Mouse (Mus musculus): Measurements from ENCODE around the gene Ptgdr. TPM values are rescaled to one million over a fixed set of nuclear protein-coding genes. Genes with fewer than 3 reads are reported as not detected.
"Not testable (repeated sequence)": the region's sequence is repeated elsewhere in the genome, so short reads cannot be mapped to it uniquely, and the experiment has no call there.

Ptgdr gene
- polyA plus RNA-seq, 1 experiment from 2014 or later: 0.98 TPM

GRCm38 (mm10) chr14:44861161-44861560 is 2.0 kb upstream of the Ptgdr start:
- no peak overlapping the region for H3K4me2 ChIP-seq (replicated peaks; ENCODE audit: low read depth, low read length)
- H3K9me3 ChIP-seq (ENCODE audit: control insufficient read depth, low read depth, low read length): no peaks in the 10 kb centered on the region
- no peak for ATAC-seq (ENCODE audit: insufficient number of reproducible peaks, insufficient read depth, low FRiP score, low read depth)
- WGBS: 55% methylated on average over 3 of the region's 3 CpGs
- 0 out of 2 replicates have a peak, but pooled peaks cover 4% of the 10 kb centered on the region for H3K27me3 ChIP-seq (ENCODE audit: control insufficient read depth, insufficient read depth, low read length)
- H3K4me1 ChIP-seq (ENCODE audit: control insufficient read depth, insufficient read depth, low read length): 0 out of 2 replicates have a peak, but pooled peaks cover 4% of the 10 kb centered on the region
- no peaks in the 10 kb centered on the region for H3K36me3 ChIP-seq (ENCODE audit: control insufficient read depth, insufficient read depth, low read length)
- H3K9ac ChIP-seq (replicated peaks; ENCODE audit: low read depth, low read length): no peak overlapping the region
- H3K4me3 ChIP-seq (ENCODE audit: low read depth, low read length): no peak overlapping the region
- H3K27ac ChIP-seq (ENCODE audit: low read length): no peak overlapping the region

- Histone ChIP-seq H3K4me1 (ENCODE audit: control insufficient read depth, insufficient read depth, low read length) (0 out of 2 replicates have a peak, but pooled peaks cover 4% of the 10 kb centered on the region), H3K4me2 (replicated peaks; ENCODE audit: low read depth, low read length) (peak overlapping the region; percentile 53), H3K36me3 (ENCODE audit: control insufficient read depth, insufficient read depth, low read length) (no peaks in the 10 kb centered on the region), H3K27me3 (ENCODE audit: control insufficient read depth, insufficient read depth, low read length) (0 out of 2 replicates have a peak, but pooled peaks cover 4% of the 10 kb centered on the region), H3K4me3 (ENCODE audit: low read depth, low read length) (peak overlapping the region; percentile 29; the same call in 1 of the 2 replicates), H3K27ac (ENCODE audit: low read length) (no peak overlapping the region), H3K9me3 (ENCODE audit: control insufficient read depth, low read depth, low read length) (no peaks in the 10 kb centered on the region), H3K9ac (replicated peaks; ENCODE audit: low read depth, low read length) (no peak overlapping the region; the same call in 1 of the 2 replicates)
- 12% methylated on average over 12 of the region's 12 CpGs for WGBS
- no peak for ATAC-seq (ENCODE audit: insufficient number of reproducible peaks, insufficient read depth, low FRiP score, low read depth)
Observed at GRCm38 (mm10) chr14:44858372-44858771, 803 bp downstream of the Ptgdr start.

- WGBS: 8% methylated on average over 3 of the region's 3 CpGs
- not testable (repeated sequence) for ATAC-seq (ENCODE audit: insufficient number of reproducible peaks, insufficient read depth, low FRiP score, low read depth)
Observed at GRCm38 (mm10) chr14:44850637-44851036, 8.5 kb downstream of the Ptgdr start.

GRCm38 (mm10) chr14:44847740-44848139 is 11.4 kb downstream of the Ptgdr start:
- Histone ChIP-seq H3K36me3 (ENCODE audit: control insufficient read depth, insufficient read depth, low read length) (no peaks in the 10 kb centered on the region), H3K9ac (replicated peaks; ENCODE audit: low read depth, low read length) (no peak overlapping the region), H3K4me3 (ENCODE audit: low read depth, low read length) (no peak overlapping the region), H3K27ac (ENCODE audit: low read length) (no peak overlapping the region), H3K4me2 (replicated peaks; ENCODE audit: low read depth, low read length) (no peak overlapping the region), H3K4me1 (ENCODE audit: control insufficient read depth, insufficient read depth, low read length) (no peaks in the 10 kb centered on the region), H3K9me3 (ENCODE audit: control insufficient read depth, low read depth, low read length) (no peaks in the 10 kb centered on the region), H3K27me3 (ENCODE audit: control insufficient read depth, insufficient read depth, low read length) (no peaks in the 10 kb centered on the region)
- 89% methylated on average over 2 of the region's 2 CpGs for WGBS
- no peak for ATAC-seq (ENCODE audit: insufficient number of reproducible peaks, insufficient read depth, low FRiP score, low read depth)

More at GRCm38 (mm10) chr14:44850637-44851036, 8.5 kb downstream of the Ptgdr start:
- not testable (repeated sequence) for H3K9me3 ChIP-seq (ENCODE audit: control insufficient read depth, low read depth, low read length); H3K9ac ChIP-seq (replicated peaks; ENCODE audit: low read depth, low read length); H3K4me1 ChIP-seq (ENCODE audit: control insufficient read depth, insufficient read depth, low read length); H3K27ac ChIP-seq (ENCODE audit: low read length); H3K4me3 ChIP-seq (ENCODE audit: low read depth, low read length); H3K36me3 ChIP-seq (ENCODE audit: control insufficient read depth, insufficient read depth, low read length); H3K4me2 ChIP-seq (replicated peaks; ENCODE audit: low read depth, low read length); H3K27me3 ChIP-seq (ENCODE audit: control insufficient read depth, insufficient read depth, low read length)

- no peaks in the 10 kb centered on the region for H3K9me3 ChIP-seq (ENCODE audit: control insufficient read depth, low read depth, low read length)
- H3K9ac ChIP-seq (replicated peaks; ENCODE audit: low read depth, low read length): no peak overlapping the region
- H3K27ac ChIP-seq (ENCODE audit: low read length): no peak overlapping the region
- H3K36me3 ChIP-seq (ENCODE audit: control insufficient read depth, insufficient read depth, low read length): no peaks in the 10 kb centered on the region
- H3K27me3 ChIP-seq (ENCODE audit: control insufficient read depth, insufficient read depth, low read length): no peaks in the 10 kb centered on the region
- no peak overlapping the region for H3K4me3 ChIP-seq (ENCODE audit: low read depth, low read length)
- WGBS: 80% methylated on average over 6 of the region's 6 CpGs
- no peak for ATAC-seq (ENCODE audit: insufficient number of reproducible peaks, insufficient read depth, low FRiP score, low read depth)
- H3K4me2 ChIP-seq (replicated peaks; ENCODE audit: low read depth, low read length): no peak overlapping the region
- H3K4me1 ChIP-seq (ENCODE audit: control insufficient read depth, insufficient read depth, low read length): no peaks in the 10 kb centered on the region
Observed at GRCm38 (mm10) chr14:44846558-44847263, 12.5 kb downstream of the Ptgdr start.

GRCm38 (mm10) chr14:44843768-44844755 is 15.1 kb downstream of the Ptgdr start:
- no peak overlapping the region for H3K27ac ChIP-seq (ENCODE audit: low read length)
- H3K9ac ChIP-seq (replicated peaks; ENCODE audit: low read depth, low read length): no peak overlapping the region
- no peaks in the 10 kb centered on the region for H3K4me1 ChIP-seq (ENCODE audit: control insufficient read depth, insufficient read depth, low read length)
- no peaks in the 10 kb centered on the region for H3K27me3 ChIP-seq (ENCODE audit: control insufficient read depth, insufficient read depth, low read length)
- H3K4me2 ChIP-seq (replicated peaks; ENCODE audit: low read depth, low read length): peak overlapping the region; percentile 18; the same call in 1 of the 2 replicates
- peak; percentile 35 for ATAC-seq (ENCODE audit: insufficient number of reproducible peaks, insufficient read depth, low FRiP score, low read depth)
- H3K9me3 ChIP-seq (ENCODE audit: control insufficient read depth, low read depth, low read length): no peaks in the 10 kb centered on the region
- 40% methylated on average over 15 of the region's 15 CpGs for WGBS
- no peak overlapping the region for H3K4me3 ChIP-seq (ENCODE audit: low read depth, low read length)
- no peaks in the 10 kb centered on the region for H3K36me3 ChIP-seq (ENCODE audit: control insufficient read depth, insufficient read depth, low read length)

GRCm38 (mm10) chr14:44838685-44839084 is 20.5 kb downstream of the Ptgdr start:
- no peak for ATAC-seq (ENCODE audit: insufficient number of reproducible peaks, insufficient read depth, low FRiP score, low read depth)
- Histone ChIP-seq H3K36me3 (ENCODE audit: control insufficient read depth, insufficient read depth, low read length) (no peaks in the 10 kb centered on the region), H3K4me1 (ENCODE audit: control insufficient read depth, insufficient read depth, low read length) (no peaks in the 10 kb centered on the region), H3K4me3 (ENCODE audit: low read depth, low read length) (no peak overlapping the region), H3K27me3 (ENCODE audit: control insufficient read depth, insufficient read depth, low read length) (no peaks in the 10 kb centered on the region), H3K27ac (ENCODE audit: low read length) (no peak overlapping the region), H3K9ac (replicated peaks; ENCODE audit: low read depth, low read length) (no peak overlapping the region), H3K9me3 (ENCODE audit: control insufficient read depth, low read depth, low read length) (no peaks in the 10 kb centered on the region), H3K4me2 (replicated peaks; ENCODE audit: low read depth, low read length) (no peak overlapping the region)
- 68% methylated on average over 1 of the region's 1 CpGs for WGBS

GRCm38 (mm10) chr14:44835132-44835531 is 24.0 kb downstream of the Ptgdr start:
- no peak for ATAC-seq (ENCODE audit: insufficient number of reproducible peaks, insufficient read depth, low FRiP score, low read depth)
- no peaks in the 10 kb centered on the region for H3K36me3 ChIP-seq (ENCODE audit: control insufficient read depth, insufficient read depth, low read length)

More at GRCm38 (mm10) chr14:44835132-44835531, 24.0 kb downstream of the Ptgdr start:
- Histone ChIP-seq H3K9me3 (ENCODE audit: control insufficient read depth, low read depth, low read length) (no peaks in the 10 kb centered on the region), H3K4me3 (ENCODE audit: low read depth, low read length) (no peak overlapping the region), H3K4me1 (ENCODE audit: control insufficient read depth, insufficient read depth, low read length) (no peaks in the 10 kb centered on the region), H3K27me3 (ENCODE audit: control insufficient read depth, insufficient read depth, low read length) (no peaks in the 10 kb centered on the region), H3K27ac (ENCODE audit: low read length) (no peak overlapping the region), H3K9ac (replicated peaks; ENCODE audit: low read depth, low read length) (no peak overlapping the region), H3K4me2 (replicated peaks; ENCODE audit: low read depth, low read length) (no peak overlapping the region)
- WGBS: 77% methylated on average over 2 of the region's 2 CpGs

Data from stomach, embryonic 14.5 days (tissue).